Mouse (Mus musculus) liver, adult (tissue): ENCODE results near the gene Ankrd52.

ENCODE experiments used
- GATA4 ChIP-seq: IDR thresholded peaks from 2 replicates; pipeline ENCODE4 v1.6.1; 2014; ENCODE audit warnings: mild to moderate bottlenecking, low read length; ENCODE audit not compliant: insufficient replicate concordance

Gene Ankrd52

GRCm38 (mm10) chr10:128411211-128412054, 34.5 kb downstream of the Ankrd52 start, which contains the start of the genes Nabp2 and Rnf41:
Gene Nabp2 (minus strand): TSS chr10:128411492.
Gene Rnf41 (plus strand): TSS chr10:128411657.
- TF ChIP-seq GATA4, result no peak

GRCm38 (mm10) chr10:128412055-128412381, 35.1 kb downstream of the Ankrd52 start:
- TF ChIP-seq GATA4, result no peak

GRCm38 (mm10) chr10:128412558-128412957, 35.6 kb downstream of the Ankrd52 start:
- TF ChIP-seq GATA4, result no peak

- no peak for TF ChIP-seq GATA4
These were observed 36.2 kb downstream of the Ankrd52 start for GRCm38 (mm10) chr10:128413076-128413475.

- no peak for TF ChIP-seq GATA4
These were observed 37.9 kb downstream of the Ankrd52 start for GRCm38 (mm10) chr10:128414848-128415247.

GRCm38 (mm10) chr10:128422426-128422825, 45.5 kb downstream of the Ankrd52 start:
- TF ChIP-seq GATA4, result no peak

- TF ChIP-seq GATA4, result no peak
These were observed 47.7 kb downstream of the Ankrd52 start for GRCm38 (mm10) chr10:128424604-128425003.

- TF ChIP-seq GATA4, result no peak
These were observed 48.3 kb downstream of the Ankrd52 start for GRCm38 (mm10) chr10:128425260-128425659.

- no peak for TF ChIP-seq GATA4
These were observed 52.1 kb downstream of the Ankrd52 start for GRCm38 (mm10) chr10:128429052-128429451.

GRCm38 (mm10) chr10:128429454-128429853, 52.5 kb downstream of the Ankrd52 start:
- no peak for TF ChIP-seq GATA4

GRCm38 (mm10) chr10:128433417-128433816, 56.5 kb downstream of the Ankrd52 start:
- TF ChIP-seq GATA4, result no peak

GRCm38 (mm10) chr10:128434681-128435080, 57.8 kb downstream of the Ankrd52 start:
- no peak for TF ChIP-seq GATA4

- no peak for TF ChIP-seq GATA4
These were observed 58.4 kb downstream of the Ankrd52 start for GRCm38 (mm10) chr10:128435186-128435823.

- no peak for TF ChIP-seq GATA4
These were observed 59.0 kb downstream of the Ankrd52 start for GRCm38 (mm10) chr10:128435873-128436272.

GRCm38 (mm10) chr10:128436376-128436775, 59.5 kb downstream of the Ankrd52 start:
- TF ChIP-seq GATA4, result no peak

GRCm38 (mm10) chr10:128438675-128439279, 61.9 kb downstream of the Ankrd52 start:
- TF ChIP-seq GATA4, result no peak
